Comparison of ENCODE assay signal across 25 mouse cellular contexts in the genomic region with DNA sequence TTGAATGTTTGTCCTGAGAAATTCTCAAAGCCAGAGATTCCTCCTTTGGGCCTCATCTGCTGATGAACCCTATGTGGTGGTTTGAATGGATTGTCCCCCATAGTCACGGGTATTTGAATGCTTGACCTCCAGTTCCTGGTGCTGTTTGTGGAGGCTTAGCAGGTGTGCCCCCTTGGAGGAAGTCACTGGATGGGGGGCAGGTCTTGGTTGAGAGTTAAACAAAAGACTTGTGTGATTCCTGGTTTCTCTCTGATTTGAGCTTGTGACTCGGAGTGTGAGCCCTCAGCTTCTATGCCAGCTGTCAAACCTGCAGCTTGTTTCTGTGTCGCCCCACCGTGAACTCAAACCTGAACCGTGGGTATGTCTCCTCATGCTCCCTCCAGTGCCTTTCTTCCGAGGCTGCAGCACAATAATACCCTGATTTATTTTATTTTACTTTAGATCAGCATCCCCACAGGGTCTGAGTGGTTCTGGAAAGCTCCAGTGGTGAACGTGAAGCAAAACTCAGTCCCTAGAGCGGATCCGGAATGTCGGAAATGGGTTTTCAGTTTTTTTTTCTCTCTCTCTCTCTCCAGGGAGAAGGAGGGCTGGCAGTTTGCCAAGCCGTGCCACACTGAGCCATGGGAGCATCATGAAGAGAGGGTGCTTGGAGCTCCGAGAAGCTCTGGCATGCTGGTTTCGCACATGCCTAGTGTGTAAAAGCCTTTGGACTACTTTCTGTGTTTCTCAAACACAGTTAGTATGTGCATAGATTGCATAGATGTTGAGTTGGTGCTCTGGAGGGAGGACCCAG. TPM values are rescaled to one million over a fixed set of nuclear protein-coding genes. Genes with fewer than 3 reads are reported as not detected.
DNase-seq lines count a peak whose midpoint lies in the region; ATAC-seq and TF ChIP-seq lines count a peak whose summit lies in the region.
"Had no signal": no experiment of that assay in that cellular context is flagged by ENCODE, and none has a peak within 500 bp of the region (broad histone marks: within the 10 kb centered on the region; RNA-seq: fewer than 3 reads in every experiment).

No protein-coding gene starts in this region.

- no peak for TF ChIP-seq POLR2A in lung, adult 2 months (IDR thresholded peaks at IDR 0.05; ENCODE audit: borderline replicate concordance, extremely low read depth, low read depth, low read length)

- no peaks in the 10 kb centered on the region for H3K36me3 ChIP-seq in kidney, embryonic 14.5 days (ENCODE audit: control insufficient read depth, insufficient read depth, low read length)
- H3K36me3 ChIP-seq: embryonic facial prominence, embryonic 10.5 days; heart, embryonic 10.5 days; limb, embryonic 13.5 days; liver, embryonic 15.5 days; neural tube, embryonic 13.5 days had no signal

- H3K4me3 ChIP-seq in kidney, embryonic 14.5 days (ENCODE audit: low read length), result no peak overlapping the region
- H3K4me3 ChIP-seq in lung, adult 2 months (replicated peaks; ENCODE audit: extremely low read depth, low read depth, low read length), result no peak overlapping the region
- H3K4me3 ChIP-seq: embryonic facial prominence, embryonic 10.5 days; erythroblast, embryonic 14.5 days; heart, embryonic 10.5 days; left cerebral cortex, adult 2 months; limb, embryonic 13.5 days; liver, embryonic 15.5 days; neural tube, embryonic 13.5 days had no signal

- no peak overlapping the region for H3K4me2 ChIP-seq in kidney, embryonic 14.5 days (replicated peaks; ENCODE audit: low read depth, low read length)
- H3K4me2 ChIP-seq: limb, embryonic 13.5 days; liver, embryonic 15.5 days; neural tube, embryonic 13.5 days had no signal

- H3K9ac ChIP-seq in kidney, embryonic 14.5 days (ENCODE audit: low read depth, low read length), result no peak overlapping the region
- H3K9ac ChIP-seq: limb, embryonic 13.5 days; liver, embryonic 15.5 days; neural tube, embryonic 13.5 days had no signal

- no peak overlapping the region for H3K27ac ChIP-seq in kidney, embryonic 14.5 days (ENCODE audit: low read depth, low read length)
- H3K27ac ChIP-seq: embryonic facial prominence, embryonic 10.5 days; heart, embryonic 10.5 days; kidney, postnatal 0 days; left cerebral cortex, adult 2 months; limb, embryonic 13.5 days; liver, embryonic 15.5 days; neural tube, embryonic 13.5 days had no signal

- H3K27me3 ChIP-seq in kidney, embryonic 14.5 days (ENCODE audit: control insufficient read depth, insufficient read depth, low read length), result no peaks in the 10 kb centered on the region
- H3K27me3 ChIP-seq: limb, embryonic 13.5 days; liver, embryonic 15.5 days; neural tube, embryonic 13.5 days; Patski had no signal

- peak; percentile 44 for DNase-seq in adrenal gland, postnatal 14 days
- no peak for DNase-seq in adrenal gland, adult 18-20 months (ENCODE audit: low spot score in 2 of 2)
- peak; percentile 43 for DNase-seq in kidney, postnatal 10 days
- peak; percentile 13 for DNase-seq in lung, postnatal 14 days
- no peak for DNase-seq in lung, adult 2 months
- DNase-seq in R1 (ENCODE audit: low read depth, low spot score), result peak; percentile 42
- DNase-seq in yolk sac, embryonic 10.5 days (ENCODE audit: low spot score), result no peak
- DNase-seq: adrenal gland, adult 2 months; gastrocnemius, postnatal 14 days had no signal

- TF ChIP-seq CTCF in lung, adult 2 months (IDR thresholded peaks at IDR 0.05; ENCODE audit: insufficient read depth, low read length), result no peak

- no peaks in the 10 kb centered on the region for H3K9me3 ChIP-seq in kidney, embryonic 14.5 days (ENCODE audit: control insufficient read depth, low read length)
- H3K9me3 ChIP-seq: embryonic facial prominence, embryonic 10.5 days; heart, embryonic 10.5 days; limb, embryonic 13.5 days; liver, embryonic 15.5 days; neural tube, embryonic 13.5 days had no signal

- 84% methylated on average over 13 of the region's 13 CpGs for WGBS in kidney, embryonic 14.5 days
- WGBS in lung, adult 2 months, result 71% methylated on average over 13 of the region's 13 CpGs

- no peaks in the 10 kb centered on the region for H3K4me1 ChIP-seq in kidney, embryonic 14.5 days (ENCODE audit: control insufficient read depth, insufficient read depth, low read length)
- H3K4me1 ChIP-seq in lung, adult 2 months (ENCODE audit: control insufficient read depth, insufficient read depth, low read length), result no peaks in the 10 kb centered on the region
- H3K4me1 ChIP-seq: embryonic facial prominence, embryonic 10.5 days; heart, embryonic 10.5 days; limb, embryonic 13.5 days; liver, embryonic 15.5 days; neural tube, embryonic 13.5 days had no signal

- ATAC-seq in kidney, embryonic 14.5 days (ENCODE audit: low FRiP score, low TSS enrichment), result no peak
- ATAC-seq: hindbrain, embryonic 16.5 days; Patski had no signal

RNA-seq across cellular contexts. Expression of gene Wfdc16, which starts 3.5 kb away (rescaled TPM):
- total RNA-seq in adrenal gland, postnatal 14 days (2021), result not detected in 2 replicates
- total RNA-seq in adrenal gland, adult 18-20 months (2021), result not detected
- polyA plus RNA-seq in kidney, embryonic 14.5 days (2014; fragmentation: Nextera tagmentation; extraction: Ambion mirVana), result not detected in 2 replicates
- 0.97 and 1.9 TPM in 2 replicates for polyA plus RNA-seq in lung, adult 2 months (2012; rRNA removed)
- total RNA-seq: adrenal gland, adult 2 months; CH12.LX; gastrocnemius, postnatal 14 days; heart, postnatal 25 days; left cerebral cortex, adult 2 months; megakaryocyte-erythroid progenitor cell, adult 5-6 weeks; monocyte, adult 5-6 weeks had no signal
- polyA plus RNA-seq: adrenal gland, adult 2 months; embryonic facial prominence, embryonic 10.5 days; erythroblast, embryonic 14.5 days; heart, embryonic 10.5 days; hindbrain, embryonic 16.5 days; limb, embryonic 13.5 days; liver, embryonic 15.5 days; neural tube, embryonic 13.5 days; Patski; urinary bladder, adult 2 months had no signal

RNA-seq across cellular contexts. Expression of gene Wfdc10, which starts 13.8 kb away (rescaled TPM):
- not detected in 2 replicates for total RNA-seq in adrenal gland, postnatal 14 days (2021)
- total RNA-seq in adrenal gland, adult 18-20 months (2021), result not detected
- not detected in 2 replicates for polyA plus RNA-seq in kidney, embryonic 14.5 days (2014; fragmentation: Nextera tagmentation; extraction: Ambion mirVana)
- 7.9 and 10.9 TPM in 2 replicates for polyA plus RNA-seq in lung, adult 2 months (2012; rRNA removed)
- total RNA-seq: adrenal gland, adult 2 months; CH12.LX; gastrocnemius, postnatal 14 days; heart, postnatal 25 days; left cerebral cortex, adult 2 months; megakaryocyte-erythroid progenitor cell, adult 5-6 weeks; monocyte, adult 5-6 weeks had no signal
- polyA plus RNA-seq: adrenal gland, adult 2 months; embryonic facial prominence, embryonic 10.5 days; erythroblast, embryonic 14.5 days; heart, embryonic 10.5 days; hindbrain, embryonic 16.5 days; limb, embryonic 13.5 days; liver, embryonic 15.5 days; neural tube, embryonic 13.5 days; Patski had no signal

RNA-seq across cellular contexts. Expression of gene Wfdc9, which starts 14.3 kb away (rescaled TPM):
- total RNA-seq in adrenal gland, postnatal 14 days (2021), result not detected in 2 replicates
- total RNA-seq in adrenal gland, adult 18-20 months (2021), result not detected
- not detected in 2 replicates for polyA plus RNA-seq in kidney, embryonic 14.5 days (2014; fragmentation: Nextera tagmentation; extraction: Ambion mirVana)
- polyA plus RNA-seq in lung, adult 2 months (2012; rRNA removed), result not detected in 2 replicates
- total RNA-seq: adrenal gland, adult 2 months; CH12.LX; gastrocnemius, postnatal 14 days; heart, postnatal 25 days; left cerebral cortex, adult 2 months; megakaryocyte-erythroid progenitor cell, adult 5-6 weeks; monocyte, adult 5-6 weeks had no signal
- polyA plus RNA-seq: adrenal gland, adult 2 months; embryonic facial prominence, embryonic 10.5 days; erythroblast, embryonic 14.5 days; heart, embryonic 10.5 days; hindbrain, embryonic 16.5 days; kidney, postnatal 0 days; limb, embryonic 13.5 days; liver, embryonic 15.5 days; neural tube, embryonic 13.5 days; Patski; urinary bladder, adult 2 months had no signal

RNA-seq across cellular contexts. Expression of gene Wfdc8, which starts 28.7 kb away (rescaled TPM):
- 0.23 TPM in 1 of 2 replicates, not detected in the other for total RNA-seq in adrenal gland, postnatal 14 days (2021)
- not detected for total RNA-seq in adrenal gland, adult 18-20 months (2021)
- not detected in 2 replicates for polyA plus RNA-seq in kidney, embryonic 14.5 days (2014; fragmentation: Nextera tagmentation; extraction: Ambion mirVana)
- polyA plus RNA-seq in lung, adult 2 months (2012; rRNA removed), result 5.3 and 8.5 TPM in 2 replicates
- total RNA-seq: adrenal gland, adult 2 months; CH12.LX; gastrocnemius, postnatal 14 days; heart, postnatal 25 days; left cerebral cortex, adult 2 months; megakaryocyte-erythroid progenitor cell, adult 5-6 weeks; monocyte, adult 5-6 weeks had no signal
- polyA plus RNA-seq: embryonic facial prominence, embryonic 10.5 days; erythroblast, embryonic 14.5 days; heart, embryonic 10.5 days; hindbrain, embryonic 16.5 days; limb, embryonic 13.5 days; liver, embryonic 15.5 days; neural tube, embryonic 13.5 days; Patski; urinary bladder, adult 2 months had no signal

RNA-seq across cellular contexts. Expression of gene Wfdc6b, which starts 28.8 kb away (rescaled TPM):
- not detected in 2 replicates for total RNA-seq in adrenal gland, postnatal 14 days (2021)
- total RNA-seq in adrenal gland, adult 18-20 months (2021), result not detected
- not detected in 2 replicates for polyA plus RNA-seq in kidney, embryonic 14.5 days (2014; fragmentation: Nextera tagmentation; extraction: Ambion mirVana)
- polyA plus RNA-seq in lung, adult 2 months (2012; rRNA removed), result 1.3 and 1.9 TPM in 2 replicates
- total RNA-seq: adrenal gland, adult 2 months; CH12.LX; gastrocnemius, postnatal 14 days; heart, postnatal 25 days; left cerebral cortex, adult 2 months; megakaryocyte-erythroid progenitor cell, adult 5-6 weeks; monocyte, adult 5-6 weeks had no signal
- polyA plus RNA-seq: adrenal gland, adult 2 months; embryonic facial prominence, embryonic 10.5 days; erythroblast, embryonic 14.5 days; heart, embryonic 10.5 days; hindbrain, embryonic 16.5 days; kidney, postnatal 0 days; limb, embryonic 13.5 days; liver, embryonic 15.5 days; neural tube, embryonic 13.5 days; Patski; urinary bladder, adult 2 months had no signal

Comparison
In these comparisons a context has a peak if more than half of its experiments do, and no peak if none do; other contexts are left out.
1. DNase-seq: peak in adrenal gland, postnatal 14 days (single experiment), kidney, postnatal 10 days (single experiment), lung, postnatal 14 days (single experiment) and R1 (single experiment); none in adrenal gland, adult 18-20 months (0 of 2), lung, adult 2 months (single experiment) and yolk sac, embryonic 10.5 days (single experiment).